Mouse (Mus musculus) embryo, embryonic 11.5 days (tissue): ENCODE measurements around the gene Josd2.

Experiments used
- DNase-seq: peaks from one replicate; pipeline ENCODE4 v3.0.0-alpha.2; 2012; ENCODE audit warnings: low read depth, low spot score

Gene Josd2

GRCm38 (mm10) chr7:44500046-44500445, 32.3 kb downstream of the Josd2 start:
- DNase-seq = no peak

GRCm38 (mm10) chr7:44501563-44502115, 33.9 kb downstream of the Josd2 start:
- peak; percentile 57 for DNase-seq

GRCm38 (mm10) chr7:44507491-44507890, 39.7 kb downstream of the Josd2 start:
- DNase-seq = no peak

- no peak for DNase-seq
Measured at GRCm38 (mm10) chr7:44519240-44519913, 51.6 kb downstream of the Josd2 start.

- no peak for DNase-seq
Measured at GRCm38 (mm10) chr7:44520990-44521389, 53.2 kb downstream of the Josd2 start.
